In the genomic region with DNA sequence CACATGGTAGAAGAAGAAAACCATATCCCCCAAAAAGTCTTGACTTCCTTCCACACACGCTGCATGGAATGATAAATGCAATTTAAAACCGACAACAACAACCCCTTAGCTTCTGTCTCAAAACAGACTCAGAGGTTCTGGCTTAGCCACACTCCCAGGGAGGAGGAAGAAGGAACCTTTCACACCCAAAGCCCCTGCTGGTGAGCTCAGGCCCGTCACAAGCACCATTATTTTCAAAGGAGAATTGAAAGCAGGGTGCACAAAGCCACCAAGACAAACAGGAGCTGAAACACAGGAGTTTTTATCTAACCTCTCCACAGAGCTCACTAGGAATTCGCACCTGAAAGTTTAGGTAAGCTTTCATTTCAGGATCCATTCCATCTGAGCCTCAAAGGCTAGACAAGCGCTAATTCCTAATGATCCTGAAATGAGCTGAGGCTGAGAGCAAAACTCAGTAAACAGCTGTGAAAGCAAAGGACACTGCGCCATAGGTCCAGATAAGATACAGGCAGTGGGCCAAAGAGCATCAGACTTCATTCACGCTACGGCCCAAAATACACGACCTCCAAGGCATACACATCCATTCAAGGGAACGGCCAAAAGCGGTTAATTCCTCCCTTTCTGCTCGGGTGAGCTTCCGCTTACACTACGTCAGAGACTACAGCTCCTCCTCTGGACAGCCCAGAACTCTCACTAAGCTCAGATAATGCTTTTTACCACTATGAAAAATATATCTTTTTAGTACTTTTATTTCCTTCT, we compare ENCODE assay signal across 13 mouse cellular contexts. TPM values are rescaled to one million over a fixed set of nuclear protein-coding genes. Genes with fewer than 3 reads are reported as not detected.
DNase-seq lines count a peak whose midpoint lies in the region; ATAC-seq and TF ChIP-seq lines count a peak whose summit lies in the region.
"Had no signal": no experiment of that assay in that cellular context is flagged by ENCODE, and none has a peak within 500 bp of the region (broad histone marks: within the 10 kb centered on the region; RNA-seq: fewer than 3 reads in every experiment).

No protein-coding gene starts in this region.

- TF ChIP-seq EP300 in MEL (IDR thresholded peaks at IDR 0.05; ENCODE audit: low read depth in 1 of 2, low read length in 2 of 2) = no peak
- TF ChIP-seq EP300 in heart, postnatal 0 days (IDR thresholded peaks at IDR 0.05; ENCODE audit: low read depth) = no peak

- no peaks in the 10 kb centered on the region for H3K9me3 ChIP-seq in kidney, postnatal 0 days (replicated peaks; ENCODE audit: low read length)
- H3K9me3 ChIP-seq in MEL (replicated peaks; ENCODE audit: insufficient read depth, low read length) = no peaks in the 10 kb centered on the region
- H3K9me3 ChIP-seq in heart, postnatal 0 days (replicated peaks; ENCODE audit: control insufficient read depth, low read length) = no peaks in the 10 kb centered on the region
- H3K9me3 ChIP-seq: hindbrain, embryonic 13.5 days had no signal

- peaks cover 11% of the 10 kb centered on the region; the same call in 1 of the 2 replicates for H3K36me3 ChIP-seq in kidney, postnatal 0 days (ENCODE audit: insufficient read depth, low read length)
- peaks cover 0 to 45% of the 10 kb centered on the region in 2 experiments; a peak in 2 of 4 replicates for H3K36me3 ChIP-seq in MEL (ENCODE audit: control insufficient read depth in 1 of 2, insufficient read depth in 2 of 2, low read length in 2 of 2)
- H3K36me3 ChIP-seq in heart, postnatal 0 days (replicated peaks; ENCODE audit: control insufficient read depth, insufficient read depth, low read length) = peaks cover 24% of the 10 kb centered on the region

- 57% methylated on average over 14 of the region's 14 CpGs for whole genome bisulfite sequencing in kidney, postnatal 0 days
- 36% methylated on average over 14 of the region's 14 CpGs for WGBS in heart, postnatal 0 days

- H3K27ac ChIP-seq in kidney, postnatal 0 days = no peak overlapping the region
- no peak overlapping the region for H3K27ac ChIP-seq in MEL (ENCODE audit: control insufficient read depth, low read depth, low read length)
- peak overlapping the region; percentile 51 for H3K27ac ChIP-seq in heart, postnatal 0 days (ENCODE audit: low read depth)
- H3K27ac ChIP-seq: hindbrain, embryonic 13.5 days had no signal

- no peak overlapping the region for H3K9ac ChIP-seq in kidney, postnatal 0 days (ENCODE audit: low read depth, low read length)
- no peak overlapping the region for H3K9ac ChIP-seq in MEL (ENCODE audit: control insufficient read depth, low read depth, low read length, poor library complexity, severe bottlenecking)
- H3K9ac ChIP-seq in heart, postnatal 0 days (replicated peaks; ENCODE audit: low read depth, low read length) = no peak overlapping the region
- H3K9ac ChIP-seq: hindbrain, embryonic 13.5 days had no signal

- no peak for TF ChIP-seq POLR2A in MEL (IDR thresholded peaks at IDR 0.05; ENCODE audit: control insufficient read depth in 1 of 2, insufficient read depth in 1 of 2, low read depth in 1 of 2, low read length in 2 of 2, poor library complexity in 1 of 2)

- no peak; the same call in 1 of the 2 replicates for TF ChIP-seq CTCF in kidney, postnatal 0 days (IDR thresholded peaks at IDR 0.05; ENCODE audit: low read depth)
- no peak for TF ChIP-seq CTCF in MEL (IDR thresholded peaks at IDR 0.05 in 2 of 3, conservative IDR thresholded peaks at IDR 0.05 in 1 of 3; ENCODE audit: control insufficient read depth in 1 of 3, insufficient read depth in 1 of 3, low read depth in 2 of 3, low read length in 3 of 3, poor library complexity in 1 of 3, severe bottlenecking in 1 of 3)
- no peak for TF ChIP-seq CTCF in heart, postnatal 0 days (IDR thresholded peaks at IDR 0.05; ENCODE audit: low read depth)

- peak; percentile 52 for DNase-seq in kidney, postnatal 0 days (ENCODE audit: low spot score)
- no peak for DNase-seq in kidney, adult 11 months
- DNase-seq in A20 (ENCODE audit: low read depth, low spot score) = peak; percentile 19
- no peak for DNase-seq in MEL (ENCODE audit: low read depth, low spot score)
- DNase-seq in heart, postnatal 0 days (ENCODE audit: low spot score) = peak; percentile 26
- no peak for DNase-seq in left cerebral cortex, postnatal 10 days (ENCODE audit: extremely low spot score in 1 of 2, low spot score in 2 of 2)
- no peak for DNase-seq in ovary, adult 18-20 months (ENCODE audit: low spot score)
- DNase-seq in cerebellum, adult 11-12 months = no peak
- DNase-seq: kidney, adult 8-10 months; thymus, postnatal 25 days had no signal

- H3K4me2 ChIP-seq in kidney, postnatal 0 days (ENCODE audit: low read length) = no peak overlapping the region
- peak overlapping the region; percentile 27 for H3K4me2 ChIP-seq in heart, postnatal 0 days (ENCODE audit: low read depth, low read length)
- H3K4me2 ChIP-seq: hindbrain, embryonic 13.5 days had no signal

- intact Hi-C loops in left cerebral cortex, postnatal 10 days (cut with DNase I) = loop anchor here (10.0 kb wide), 1 partner anchor 713 kb away; no protein-coding TSS in a partner anchor

- no peak for TF ChIP-seq RAD21 in MEL (IDR thresholded peaks at IDR 0.05; ENCODE audit: low read depth, low read length)

- H3K4me1 ChIP-seq in kidney, postnatal 0 days (replicated peaks; ENCODE audit: insufficient read depth, low read length) = no peaks in the 10 kb centered on the region
- no peaks in the 10 kb centered on the region for H3K4me1 ChIP-seq in MEL (ENCODE audit: control insufficient read depth in 1 of 2, insufficient read depth in 2 of 2, low read length in 2 of 2)
- peaks cover 11% of the 10 kb centered on the region; the same call in 1 of the 2 replicates for H3K4me1 ChIP-seq in heart, postnatal 0 days (ENCODE audit: control insufficient read depth, insufficient read depth)

- H3K79me2 ChIP-seq in MEL (ENCODE audit: control insufficient read depth, insufficient read depth, low read length, poor library complexity) = peaks cover 37% of the 10 kb centered on the region

- no peaks in the 10 kb centered on the region for H3K27me3 ChIP-seq in kidney, postnatal 0 days (ENCODE audit: insufficient read depth, low read length)
- H3K27me3 ChIP-seq in MEL (ENCODE audit: control insufficient read depth in 1 of 2, insufficient read depth in 2 of 2, low read length in 2 of 2) = no peaks in the 10 kb centered on the region
- H3K27me3 ChIP-seq in heart, postnatal 0 days (ENCODE audit: control insufficient read depth, insufficient read depth, low read length) = no peaks in the 10 kb centered on the region
- H3K27me3 ChIP-seq: hindbrain, embryonic 13.5 days; megakaryocyte, embryonic 14.5 days had no signal

- no peak overlapping the region for H3K4me3 ChIP-seq in kidney, postnatal 0 days (replicated peaks; ENCODE audit: low read depth, low read length)
- H3K4me3 ChIP-seq in MEL (ENCODE audit: control insufficient read depth in 1 of 2, insufficient read depth in 1 of 2, low read depth in 2 of 2, low read length in 2 of 2) = no peak overlapping the region
- no peak overlapping the region for H3K4me3 ChIP-seq in heart, postnatal 0 days (ENCODE audit: low read depth, low read length)
- H3K4me3 ChIP-seq: erythroblast, embryonic 14.5 days; hindbrain, embryonic 13.5 days; megakaryocyte, embryonic 14.5 days had no signal

- no peak for ATAC-seq in kidney, postnatal 0 days (replicated peaks; ENCODE audit: low FRiP score, low read depth)
- peak; percentile 57 for ATAC-seq in heart, postnatal 0 days (ENCODE audit: insufficient read depth, low read depth)

TF ChIP-seq in MEL, 35 proteins besides CTCF, POLR2A, EP300 and RAD21:
- TF ChIP-seq GATA1 (IDR thresholded peaks at IDR 0.05; ENCODE audit: low read depth, low read length) (0 out of 2 replicates have a peak, but pooled peaks have one; percentile 10), TBP (IDR thresholded peaks at IDR 0.05; ENCODE audit: low read depth, low read length) (no peak)

RNA-seq across cellular contexts. Expression of a gene that starts 7.6 kb away (rescaled TPM):
- polyA plus RNA-seq in kidney, postnatal 0 days (2015; fragmentation: Nextera tagmentation; extraction: Ambion mirVana) = 40.2 and 41.4 TPM in 2 replicates
- 71.0 and 73.1 TPM in 2 replicates for total RNA-seq in MEL (2012; rRNA removed)
- polyA plus RNA-seq in MEL (2012; ENCODE audit: insufficient read depth in 1 of 2, insufficient read length in 2 of 2, low read depth in 1 of 2, low replicate concordance in 2 of 2, missing spikeins in 1 of 2) = 10 to 100 TPM; 57.4 to 96.3 TPM
- total RNA-seq in heart, postnatal 0 days (2014; rRNA removed; ENCODE audit: low replicate concordance) = 26.0 and 66.0 TPM in 2 replicates
- polyA plus RNA-seq in heart, postnatal 0 days (2015; fragmentation: Nextera tagmentation; extraction: Ambion mirVana) = 31.4 and 33.3 TPM in 2 replicates
- total RNA-seq in left cerebral cortex, postnatal 10 days (2021) = 10 to 100 TPM; 48.0 to 48.3 TPM

RNA-seq across cellular contexts. Expression of a gene that starts 38.8 kb away (rescaled TPM):
- polyA plus RNA-seq in kidney, postnatal 0 days (2015; fragmentation: Nextera tagmentation; extraction: Ambion mirVana) = 280 and 288 TPM in 2 replicates
- total RNA-seq in MEL (2012; rRNA removed) = 127 and 128 TPM in 2 replicates
- 100 to 1,000 TPM; 187 to 351 TPM for polyA plus RNA-seq in MEL (2012; ENCODE audit: insufficient read depth in 1 of 2, insufficient read length in 2 of 2, low read depth in 1 of 2, low replicate concordance in 2 of 2, missing spikeins in 1 of 2)
- 115 and 137 TPM in 2 replicates for total RNA-seq in heart, postnatal 0 days (2014; rRNA removed; ENCODE audit: low replicate concordance)
- polyA plus RNA-seq in heart, postnatal 0 days (2015; fragmentation: Nextera tagmentation; extraction: Ambion mirVana) = 169 and 170 TPM in 2 replicates
- total RNA-seq in left cerebral cortex, postnatal 10 days (2021) = 10 to 100 TPM; 82.8 to 83.2 TPM

RNA-seq across cellular contexts. Expression of a gene that starts 44.3 kb away (rescaled TPM):
- polyA plus RNA-seq in kidney, postnatal 0 days (2015; fragmentation: Nextera tagmentation; extraction: Ambion mirVana) = 240 and 259 TPM in 2 replicates
- 363 and 364 TPM in 2 replicates for total RNA-seq in MEL (2012; rRNA removed)
- 100 to 1,000 TPM in 1 of 2 experiments, 10 to 100 TPM in 1; 83.5 to 490 TPM for polyA plus RNA-seq in MEL (2012; ENCODE audit: insufficient read depth in 1 of 2, insufficient read length in 2 of 2, low read depth in 1 of 2, low replicate concordance in 2 of 2, missing spikeins in 1 of 2)
- total RNA-seq in heart, postnatal 0 days (2014; rRNA removed; ENCODE audit: low replicate concordance) = 36.4 and 42.1 TPM in 2 replicates
- 172 and 175 TPM in 2 replicates for polyA plus RNA-seq in heart, postnatal 0 days (2015; fragmentation: Nextera tagmentation; extraction: Ambion mirVana)
- 100 to 1,000 TPM; 170 to 172 TPM for total RNA-seq in left cerebral cortex, postnatal 10 days (2021)

Comparison
In these comparisons a context has a peak if more than half of its experiments do, and no peak if none do; other contexts are left out.
1. DNase-seq: peak in kidney, postnatal 0 days (single experiment), A20 (single experiment) and heart, postnatal 0 days (single experiment); none in kidney, adult 11 months (single experiment), MEL (single experiment), left cerebral cortex, postnatal 10 days (0 of 2), ovary, adult 18-20 months (single experiment) and cerebellum, adult 11-12 months (single experiment).